Mouse (Mus musculus) limb, embryonic 12.5 days (tissue): ENCODE measurements around the gene Rpl3. TPM values are rescaled to one million over a fixed set of nuclear protein-coding genes. Genes with fewer than 3 reads are reported as not detected.

ENCODE experiments used
- ATAC-seq: fragments of 200-750 bp; cut with Nextera tagmentation; 2 replicates; pipeline ENCODE4 v1.8.0; 2017; ENCODE audit warnings: low read depth, moderate TSS enrichment; ENCODE audit not compliant: insufficient number of reproducible peaks, insufficient read depth, low FRiP score, low TSS enrichment
- H3K27ac ChIP-seq: fragments of 300-500 bp; sonication (generic); 2 replicates; pipeline ENCODE4 v1.5.1; 2016; ENCODE audit warnings: mild to moderate bottlenecking, moderate library complexity
- H3K27me3 ChIP-seq: fragments of 300-500 bp; sonication (generic); 2 replicates; pipeline ENCODE4 v1.6.1; 2016; ENCODE audit warnings: mild to moderate bottlenecking, moderate library complexity
- H3K36me3 ChIP-seq: fragments of 300-500 bp; sonication (generic); 2 replicates; pipeline ENCODE4 v1.6.1; 2016; ENCODE audit warnings: mild to moderate bottlenecking, moderate library complexity
- H3K4me1 ChIP-seq: fragments of 300-500 bp; sonication (generic); replicated peaks from 2 replicates; pipeline ENCODE4 v1.6.1; 2016
- H3K4me2 ChIP-seq: fragments of 300-500 bp; sonication (generic); 2 replicates; pipeline ENCODE4 v1.6.1; 2016; ENCODE audit warnings: mild to moderate bottlenecking, moderate library complexity
- H3K4me3 ChIP-seq: fragments of 300-500 bp; sonication (generic); replicated peaks from 2 replicates; pipeline ENCODE4 v1.5.1; 2016; ENCODE audit warnings: mild to moderate bottlenecking
- H3K9ac ChIP-seq: fragments of 300-500 bp; sonication (generic); replicated peaks from 2 replicates; pipeline ENCODE4 v1.6.1; 2016; ENCODE audit warnings: mild to moderate bottlenecking, moderate library complexity
- H3K9me3 ChIP-seq: fragments of 300-500 bp; sonication (generic); 2 replicates; pipeline ENCODE4 v1.6.1; 2016; ENCODE audit warnings: mild to moderate bottlenecking, moderate library complexity
- WGBS: fragments of 180-500 bp; shearing (Covaris S2); methylation state at CpG from one replicate; pipeline ENCODE4 v1.1.7; 2016; 5-methylcytosine and 5-hydroxymethylcytosine counted together
- polyA plus RNA-seq: library from polyadenylated mRNA; unstranded; fragments of >200 nt; fragmentation: Nextera tagmentation; extraction: Ambion mirVana; gene quantifications from 2 replicates; pipeline ENCODE4 v1.2.1, GENCODE M21; 2016

Rpl3 gene
- polyA plus RNA-seq, 1 experiment from 2014 or later = 1,001 TPM

- H3K9me3 ChIP-seq = no peaks in the 10 kb centered on the region
- no peak overlapping the region for H3K27ac ChIP-seq
- no peak for ATAC-seq
- 0 out of 2 replicates have a peak overlapping the region, but pooled peaks have one; percentile 33 for H3K4me2 ChIP-seq
- no peak overlapping the region for H3K9ac ChIP-seq
- no peak overlapping the region for H3K4me3 ChIP-seq
- peaks cover 61% of the 10 kb centered on the region for H3K27me3 ChIP-seq
- WGBS = 31% methylated on average over 8 of the region's 8 CpGs
- H3K4me1 ChIP-seq = peaks cover 17% of the 10 kb centered on the region
- no peaks in the 10 kb centered on the region for H3K36me3 ChIP-seq
Measured at GRCm38 (mm10) chr15:80097999-80098461, 6.4 kb upstream of the Rpl3 start.

- H3K27ac ChIP-seq = no peak overlapping the region
- H3K9ac ChIP-seq = peak overlapping the region; percentile 37; the same call in 1 of the 2 replicates
- peak overlapping the region; percentile 33; the same call in 1 of the 2 replicates for H3K4me2 ChIP-seq
- 20% methylated on average over 17 of the region's 20 CpGs for WGBS
- no peaks in the 10 kb centered on the region for H3K9me3 ChIP-seq
- H3K27me3 ChIP-seq = peaks cover 69% of the 10 kb centered on the region
- peaks cover 22% of the 10 kb centered on the region for H3K4me1 ChIP-seq
- no peaks in the 10 kb centered on the region for H3K36me3 ChIP-seq
- no peak overlapping the region for H3K4me3 ChIP-seq
- peak; percentile 48 for ATAC-seq
Measured at GRCm38 (mm10) chr15:80096946-80097881, 5.5 kb upstream of the Rpl3 start.

GRCm38 (mm10) chr15:80096406-80096805 lies 4.7 kb upstream of the Rpl3 start:
- no peak for ATAC-seq
- Histone ChIP-seq H3K36me3 (no peaks in the 10 kb centered on the region), H3K4me2 (no peak overlapping the region), H3K27ac (no peak overlapping the region), H3K9ac (no peak overlapping the region), H3K27me3 (peaks cover 77% of the 10 kb centered on the region), H3K4me1 (peaks cover 31% of the 10 kb centered on the region), H3K4me3 (no peak overlapping the region), H3K9me3 (no peaks in the 10 kb centered on the region)
- 73% methylated on average over 10 of the region's 10 CpGs for WGBS

GRCm38 (mm10) chr15:80095596-80095995 lies 3.9 kb upstream of the Rpl3 start:
- no peak overlapping the region for H3K4me2 ChIP-seq
- H3K27ac ChIP-seq = no peak overlapping the region
- peaks cover 85% of the 10 kb centered on the region for H3K27me3 ChIP-seq
- ATAC-seq = no peak
- no peaks in the 10 kb centered on the region for H3K36me3 ChIP-seq
- no peak overlapping the region for H3K9ac ChIP-seq
- H3K4me1 ChIP-seq = peaks cover 37% of the 10 kb centered on the region
- 59% methylated on average over 1 of the region's 1 CpGs for WGBS
- no peaks in the 10 kb centered on the region for H3K9me3 ChIP-seq
- no peak overlapping the region for H3K4me3 ChIP-seq

- Histone ChIP-seq H3K4me1 (peaks cover 40% of the 10 kb centered on the region), H3K27me3 (peaks cover 88% of the 10 kb centered on the region)
Measured at GRCm38 (mm10) chr15:80094201-80094600, 2.5 kb upstream of the Rpl3 start.

GRCm38 (mm10) chr15:80092599-80092998 lies 931 bp upstream of the Rpl3 start:
- Histone ChIP-seq H3K4me3 (0 out of 2 replicates have a peak overlapping the region, but pooled peaks have one; percentile 61), H3K36me3 (no peaks in the 10 kb centered on the region), H3K9me3 (no peaks in the 10 kb centered on the region), H3K4me2 (no peak overlapping the region), H3K27me3 (peaks cover 75% of the 10 kb centered on the region), H3K27ac (no peak overlapping the region), H3K9ac (no peak overlapping the region), H3K4me1 (peaks cover 33% of the 10 kb centered on the region)
- ATAC-seq = no peak
- WGBS = 12% methylated on average over 8 of the region's 8 CpGs

More at GRCm38 (mm10) chr15:80094201-80094600, 2.5 kb upstream of the Rpl3 start:
- Histone ChIP-seq H3K9me3 (no peaks in the 10 kb centered on the region), H3K9ac (no peak overlapping the region), H3K4me3 (no peak overlapping the region), H3K36me3 (no peaks in the 10 kb centered on the region), H3K4me2 (no peak overlapping the region), H3K27ac (no peak overlapping the region)
- WGBS = 86% methylated on average over 13 of the region's 13 CpGs
- no peak for ATAC-seq

GRCm38 (mm10) chr15:80092041-80092441 lies 373 bp upstream of the Rpl3 start:
- peak overlapping the region; percentile 61 for H3K4me3 ChIP-seq

GRCm38 (mm10) chr15:80090741-80091120 lies 937 bp downstream of the Rpl3 start:
- H3K27ac ChIP-seq = no peak overlapping the region
- peak overlapping the region; percentile 65 for H3K9ac ChIP-seq
- peak overlapping the region; percentile 61 for H3K4me3 ChIP-seq
- peaks cover 63% of the 10 kb centered on the region for H3K27me3 ChIP-seq
- H3K4me2 ChIP-seq = peak overlapping the region; percentile 97
- H3K9me3 ChIP-seq = peaks cover 4% of the 10 kb centered on the region; the same call in 1 of the 2 replicates
- peaks cover 23% of the 10 kb centered on the region for H3K4me1 ChIP-seq
- ATAC-seq = 0 out of 2 replicates have a peak, but pooled peaks have one; percentile 43
- 2% methylated on average over 17 of the region's 17 CpGs for WGBS
- H3K36me3 ChIP-seq = no peaks in the 10 kb centered on the region

More at GRCm38 (mm10) chr15:80092041-80092441, 373 bp upstream of the Rpl3 start:
- peak overlapping the region; percentile 97 for H3K4me2 ChIP-seq
- H3K27ac ChIP-seq = no peak overlapping the region
- H3K9me3 ChIP-seq = no peaks in the 10 kb centered on the region
- H3K4me1 ChIP-seq = peaks cover 27% of the 10 kb centered on the region
- WGBS = 18% methylated on average over 7 of the region's 7 CpGs
- H3K36me3 ChIP-seq = no peaks in the 10 kb centered on the region
- H3K9ac ChIP-seq = no peak overlapping the region
- ATAC-seq = 0 out of 2 replicates have a peak, but pooled peaks have one; percentile 12
- H3K27me3 ChIP-seq = peaks cover 72% of the 10 kb centered on the region

GRCm38 (mm10) chr15:80090155-80090554 lies 1.5 kb downstream of the Rpl3 start:
- H3K9me3 ChIP-seq = peaks cover 4% of the 10 kb centered on the region; the same call in 1 of the 2 replicates
- peak overlapping the region; percentile 61; the same call in 1 of the 2 replicates for H3K4me3 ChIP-seq
- H3K27me3 ChIP-seq = peaks cover 58% of the 10 kb centered on the region
- no peak overlapping the region for H3K4me2 ChIP-seq
- no peak overlapping the region for H3K9ac ChIP-seq
- no peak overlapping the region for H3K27ac ChIP-seq
- peaks cover 23% of the 10 kb centered on the region for H3K4me1 ChIP-seq
- WGBS = 74% methylated on average over 11 of the region's 11 CpGs
- ATAC-seq = no peak
- no peaks in the 10 kb centered on the region for H3K36me3 ChIP-seq

- 35% methylated on average over 4 of the region's 4 CpGs for WGBS
Measured at GRCm38 (mm10) chr15:80088637-80089036, 3.0 kb downstream of the Rpl3 start.

GRCm38 (mm10) chr15:80087406-80088012 lies 4.2 kb downstream of the Rpl3 start:
- Histone ChIP-seq H3K4me1 (peaks cover 20% of the 10 kb centered on the region), H3K4me2 (no peak overlapping the region), H3K4me3 (no peak overlapping the region), H3K27ac (no peak overlapping the region), H3K36me3 (no peaks in the 10 kb centered on the region), H3K9ac (no peak overlapping the region), H3K27me3 (peaks cover 35% of the 10 kb centered on the region), H3K9me3 (peaks cover 4% of the 10 kb centered on the region; the same call in 1 of the 2 replicates)
- 86% methylated on average over 9 of the region's 9 CpGs for WGBS
- ATAC-seq = no peak

More at GRCm38 (mm10) chr15:80088637-80089036, 3.0 kb downstream of the Rpl3 start:
- no peak for ATAC-seq
- H3K27me3 ChIP-seq = peaks cover 46% of the 10 kb centered on the region
- no peak overlapping the region for H3K27ac ChIP-seq
- no peaks in the 10 kb centered on the region for H3K36me3 ChIP-seq
- H3K9me3 ChIP-seq = peaks cover 4% of the 10 kb centered on the region; the same call in 1 of the 2 replicates
- no peak overlapping the region for H3K4me2 ChIP-seq
- H3K9ac ChIP-seq = no peak overlapping the region
- H3K4me3 ChIP-seq = no peak overlapping the region
- peaks cover 23% of the 10 kb centered on the region for H3K4me1 ChIP-seq
